Mouse (Mus musculus) large intestine, adult 2 months (tissue): Measurements from ENCODE around the gene Fam189b. TPM values are rescaled to one million over a fixed set of nuclear protein-coding genes. Genes with fewer than 3 reads are reported as not detected.

Source experiments
- DNase-seq: peaks from one replicate; pipeline ENCODE4 v3.0.0-alpha.2; 2012; ENCODE audit warnings: low read depth, low spot score
- WGBS: fragments of 180-500 bp; shearing (Covaris S2); methylation state at CpG from one replicate; pipeline ENCODE4 v1.1.7; 2018; 5-methylcytosine and 5-hydroxymethylcytosine counted together
- polyA plus RNA-seq: library from polyadenylated mRNA; depleted of rRNA; stranded (reverse); fragments of >200 nt; gene quantifications from 2 replicates; pipeline ENCODE4 v1.2.3, GENCODE M21; 2012; rRNA removed

Gene Fam189b
- polyA plus RNA-seq, 1 experiment = 23.0 TPM

DNA sequence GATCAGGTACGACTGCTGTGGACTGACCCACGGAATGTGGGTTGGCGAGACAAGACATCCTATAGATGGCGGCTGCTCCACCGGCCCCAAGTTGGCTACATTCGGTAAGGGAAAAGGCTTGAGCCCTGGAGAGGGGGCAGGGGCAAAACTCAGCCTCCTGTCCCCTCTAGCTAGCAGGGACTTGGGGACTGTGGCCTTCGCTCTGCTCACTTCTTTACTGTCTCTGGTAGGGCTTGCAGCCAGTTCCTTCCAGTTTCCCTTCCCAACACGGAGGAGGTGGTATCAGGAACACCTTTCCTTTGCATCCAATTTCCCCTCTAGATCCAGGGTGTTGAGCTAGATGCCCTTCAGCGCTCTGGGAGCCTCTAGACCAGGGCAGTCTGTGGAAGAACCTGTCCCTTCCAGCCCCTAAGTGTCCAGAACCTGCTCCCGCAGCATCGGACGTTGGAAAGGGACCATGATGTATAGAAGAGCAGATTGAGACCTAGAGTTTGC, 42.4 kb downstream of the Fam189b start:
- 79% methylated on average over 12 of the region's 12 CpGs for WGBS
- DNase-seq = no peak

DNA sequence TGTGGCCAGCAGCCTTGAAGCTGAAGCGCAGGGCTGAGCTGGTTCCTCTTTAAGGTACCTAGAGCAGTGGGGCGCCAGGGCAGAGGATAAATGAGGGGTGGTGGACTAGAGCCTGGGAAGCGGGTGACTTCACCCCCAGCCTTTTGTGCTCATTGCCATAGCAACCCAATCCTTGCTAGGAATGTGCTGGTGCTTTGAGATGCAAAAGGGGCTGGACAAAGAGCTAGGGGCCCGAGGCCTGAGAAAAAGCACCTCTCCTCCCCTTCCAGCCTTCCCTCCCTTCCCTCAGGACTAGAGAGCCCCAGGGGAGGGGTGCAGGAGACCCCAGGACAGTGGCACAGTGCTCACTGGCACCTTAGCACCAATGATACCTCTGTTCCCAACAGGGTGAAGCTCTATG, 43.0 kb downstream of the Fam189b start:
- no peak for DNase-seq
- 79% methylated on average over 4 of the region's 4 CpGs for WGBS

DNA sequence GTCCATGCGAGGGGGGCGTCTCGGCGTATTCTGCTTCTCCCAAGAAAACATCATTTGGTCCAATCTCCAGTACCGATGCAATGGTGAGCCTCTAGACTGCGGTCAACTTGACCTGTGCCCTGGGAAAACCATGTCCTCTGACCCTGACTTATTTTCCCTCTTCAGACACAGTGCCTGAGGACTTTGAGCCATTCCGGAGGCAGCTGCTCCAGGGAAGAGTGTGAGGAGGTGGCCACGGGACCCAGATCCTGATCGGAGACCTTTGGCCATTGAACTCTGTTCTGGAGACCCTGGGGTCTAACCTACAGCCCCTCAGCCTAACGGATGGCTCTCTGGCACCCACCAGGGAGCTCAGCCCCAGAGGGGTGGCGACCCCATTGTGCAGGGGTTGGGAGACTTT, 43.4 kb downstream of the Fam189b start:
- DNase-seq = no peak
- 76% methylated on average over 11 of the region's 11 CpGs for WGBS

DNA sequence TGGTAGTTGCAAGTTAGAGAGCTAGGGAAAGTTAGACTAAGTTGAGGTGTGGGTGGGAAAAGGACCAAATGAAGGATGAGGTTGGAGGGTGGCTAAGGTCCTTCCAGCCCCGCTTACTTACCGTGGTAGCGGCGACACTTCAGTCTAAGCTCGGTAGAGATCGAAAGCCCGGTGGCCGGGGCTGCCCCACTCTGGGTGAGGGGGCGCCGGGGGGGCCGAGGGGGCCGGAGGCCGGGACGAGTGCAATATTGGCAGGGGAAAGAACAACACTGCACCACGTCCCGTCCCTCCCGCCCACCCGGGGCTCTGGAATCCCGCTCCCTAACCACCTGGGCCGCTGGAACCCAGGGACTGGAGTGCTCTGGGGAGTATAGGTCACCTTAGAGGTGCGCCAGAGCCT, 44.0 kb downstream of the Fam189b start, which contains the start of gene Mtx1:
Gene Mtx1, minus strand, starts transcription at position 189 of the 400 bp plus-strand sequence.
- no peak for DNase-seq
- 24% methylated on average over 21 of the region's 21 CpGs for WGBS

DNA sequence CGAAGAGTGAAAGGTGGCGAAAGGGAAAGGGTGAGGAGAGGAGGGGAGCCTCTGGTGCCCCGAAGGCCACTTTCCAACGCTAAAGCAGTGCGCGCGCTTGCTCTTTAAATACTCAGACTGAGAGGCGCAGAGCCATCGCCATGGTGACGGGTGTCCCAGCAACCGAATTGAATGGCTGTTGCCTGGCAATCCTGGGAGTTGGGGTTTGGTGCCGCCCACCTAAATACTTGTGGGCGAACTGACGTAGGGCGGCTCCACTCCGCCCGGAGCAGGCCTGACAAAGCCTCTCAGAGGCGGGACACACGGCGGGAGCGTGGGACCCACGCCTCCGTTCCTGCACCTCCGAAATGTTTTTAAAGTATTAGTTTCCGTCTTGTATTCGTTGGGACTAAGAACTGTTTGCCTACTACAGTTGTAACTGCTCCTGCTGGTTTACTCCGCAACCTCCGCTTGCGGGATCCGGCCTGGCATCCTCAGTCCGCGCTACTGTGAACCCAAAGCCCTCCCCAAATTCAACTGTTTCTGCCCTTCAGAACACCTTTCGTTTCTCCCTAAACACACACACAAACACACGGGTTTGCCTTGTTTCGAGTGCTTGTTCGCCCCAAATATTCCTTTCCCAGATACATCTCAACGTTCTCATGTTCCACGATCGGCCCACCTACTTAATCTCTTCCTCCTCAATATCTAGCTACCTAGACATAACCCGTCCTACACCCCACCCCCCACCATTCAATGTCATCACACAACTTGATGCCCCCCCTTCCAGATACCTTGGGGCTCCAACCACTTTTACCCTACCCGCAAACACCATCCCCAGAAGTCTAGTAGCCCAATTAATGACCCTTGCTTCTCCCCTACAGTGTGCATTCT, 44.6 kb downstream of the Fam189b start:
- WGBS = 5% methylated on average over 41 of the region's 41 CpGs
- DNase-seq = no peak

DNA sequence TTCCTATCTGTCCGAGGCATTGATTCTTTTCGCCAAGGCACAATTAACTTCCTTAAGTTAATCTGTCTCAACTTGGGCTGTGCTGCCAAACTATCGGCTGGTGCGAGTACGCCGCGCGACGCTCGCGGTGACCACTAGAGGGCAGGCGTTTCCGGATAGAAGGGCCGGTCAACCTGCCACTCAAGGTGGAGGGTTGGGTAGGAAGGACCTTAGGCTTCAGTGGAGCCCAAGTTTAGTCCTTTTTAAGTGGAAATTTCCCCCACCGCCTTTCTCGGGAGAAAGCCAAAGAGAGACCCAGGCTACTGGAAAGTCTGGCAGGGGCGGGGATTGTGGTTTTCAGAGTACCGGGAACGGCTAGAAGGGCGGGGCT, 45.2 kb downstream of the Fam189b start:
- DNase-seq = no peak
- WGBS = under 1% methylated on average over 20 of the region's 20 CpGs

DNA sequence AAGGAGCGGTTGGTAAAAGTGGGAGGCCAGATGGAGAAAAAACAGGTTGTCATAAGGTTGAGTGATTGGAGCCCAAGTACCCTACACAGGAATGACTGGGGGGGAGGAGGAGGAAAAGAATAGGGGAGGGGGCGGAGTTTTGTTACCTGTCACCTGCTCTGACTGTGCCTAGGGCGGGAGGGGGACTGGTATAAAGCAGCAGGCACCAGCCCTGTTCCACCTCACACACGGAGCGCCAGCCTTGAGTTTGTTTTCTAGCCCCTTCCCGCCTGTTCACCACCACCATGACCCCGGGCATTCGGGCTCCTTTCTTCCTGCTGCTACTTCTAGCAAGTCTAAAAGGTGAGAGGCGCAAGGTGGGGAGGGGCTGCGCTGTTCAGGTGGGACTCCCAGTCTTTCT, 45.9 kb downstream of the Fam189b start, which contains the start of gene Muc1:
Gene Muc1, plus strand, starts transcription at position 222 of the 400 bp plus-strand sequence.
- no peak for DNase-seq
- WGBS = 43% methylated on average over 10 of the region's 10 CpGs

DNA sequence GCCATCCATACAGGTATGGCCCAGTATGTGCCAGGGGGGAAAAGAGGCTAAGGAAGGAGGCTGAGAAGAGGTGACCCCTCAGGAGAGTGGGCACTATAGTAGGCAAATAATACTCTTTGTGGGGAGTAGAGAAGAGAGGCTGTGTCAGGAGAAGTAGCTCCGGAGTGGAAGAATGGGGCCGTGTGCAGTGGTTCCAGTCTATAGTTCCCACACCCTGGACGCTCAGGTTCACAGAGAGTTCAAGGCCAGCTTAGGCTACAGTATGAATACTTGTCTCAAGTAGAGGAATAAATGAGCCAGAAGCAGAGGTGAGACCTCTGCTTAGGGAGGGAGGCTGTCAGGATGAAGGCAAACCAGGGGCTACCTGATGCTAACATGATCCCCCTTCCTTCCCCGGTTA, 46.3 kb downstream of the Fam189b start:
- DNase-seq = no peak
- WGBS = 63% methylated on average over 4 of the region's 4 CpGs

DNA sequence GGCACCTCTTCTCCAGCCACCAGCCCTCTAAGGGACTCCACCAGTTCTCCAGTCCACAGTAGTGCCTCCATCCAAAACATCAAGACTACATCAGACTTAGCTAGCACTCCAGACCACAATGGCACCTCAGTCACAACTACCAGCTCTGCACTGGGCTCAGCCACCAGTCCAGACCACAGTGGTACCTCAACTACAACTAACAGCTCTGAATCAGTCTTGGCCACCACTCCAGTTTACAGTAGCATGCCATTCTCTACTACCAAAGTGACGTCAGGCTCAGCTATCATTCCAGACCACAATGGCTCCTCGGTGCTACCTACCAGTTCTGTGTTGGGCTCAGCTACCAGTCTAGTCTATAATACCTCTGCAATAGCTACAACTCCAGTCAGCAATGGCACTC, 47.6 kb downstream of the Fam189b start:
- no peak for DNase-seq
- 85% methylated on average over 2 of the region's 2 CpGs for WGBS

DNA sequence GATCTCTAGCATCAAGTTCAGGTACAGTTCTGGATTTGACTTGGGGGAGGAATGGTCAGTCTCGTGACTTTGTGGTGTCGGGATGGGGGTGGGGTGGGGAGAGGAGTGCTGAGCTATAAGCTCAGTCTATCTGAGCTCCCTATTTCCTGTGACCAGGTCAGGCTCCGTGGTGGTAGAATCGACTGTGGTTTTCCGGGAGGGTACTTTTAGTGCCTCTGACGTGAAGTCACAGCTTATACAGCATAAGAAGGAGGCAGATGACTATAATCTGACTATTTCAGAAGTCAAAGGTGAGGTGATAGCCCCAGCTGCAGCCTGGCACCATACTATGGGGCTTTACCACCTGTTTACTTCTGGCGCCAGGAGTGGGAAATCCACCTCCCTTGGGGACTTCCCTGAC, 48.4 kb downstream of the Fam189b start:
- WGBS = 30% methylated on average over 7 of the region's 7 CpGs

DNA sequence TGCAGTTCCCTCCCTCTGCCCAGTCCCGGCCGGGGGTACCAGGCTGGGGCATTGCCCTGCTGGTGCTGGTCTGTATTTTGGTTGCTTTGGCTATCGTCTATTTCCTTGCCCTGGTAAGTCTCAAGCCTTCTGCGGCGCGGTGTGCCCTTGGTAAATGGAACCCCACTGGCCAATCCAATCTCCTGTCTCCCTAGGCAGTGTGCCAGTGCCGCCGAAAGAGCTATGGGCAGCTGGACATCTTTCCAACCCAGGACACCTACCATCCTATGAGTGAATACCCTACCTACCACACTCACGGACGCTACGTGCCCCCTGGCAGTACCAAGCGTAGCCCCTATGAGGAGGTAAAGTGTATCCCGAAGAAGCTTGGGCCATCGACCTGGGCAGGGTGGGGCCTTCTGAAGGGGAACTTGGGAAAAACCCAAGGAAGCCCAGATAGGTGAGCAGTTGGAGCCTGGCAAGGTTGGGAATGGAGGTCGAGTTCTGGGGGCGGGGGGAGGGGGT, 48.9 kb downstream of the Fam189b start:
- WGBS = 46% methylated on average over 16 of the region's 16 CpGs
- no peak for DNase-seq

More for the DNA sequence above, 48.4 kb downstream of the Fam189b start:
- no peak for DNase-seq

DNA sequence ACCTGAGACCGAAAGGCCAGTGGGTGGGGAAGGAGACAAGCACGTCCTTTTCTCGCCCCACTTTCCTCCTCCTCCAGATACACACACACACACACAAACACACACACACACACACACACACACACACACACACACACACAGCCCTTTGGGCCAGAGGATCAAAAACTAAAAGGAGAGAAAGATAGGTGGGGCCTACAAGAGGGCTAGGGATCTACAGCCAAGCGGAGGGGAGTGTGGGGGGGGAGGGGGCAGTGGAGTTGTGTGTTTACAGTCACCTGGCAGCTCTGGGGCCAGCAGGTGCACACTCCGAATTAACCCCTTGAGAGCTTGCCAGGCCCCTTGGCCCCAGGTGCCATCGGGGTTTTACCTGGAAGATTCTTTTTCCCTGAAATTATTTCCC, 49.7 kb downstream of the Fam189b start:
- no peak for DNase-seq
- whole genome bisulfite sequencing = 36% methylated on average over 6 of the region's 6 CpGs

DNA sequence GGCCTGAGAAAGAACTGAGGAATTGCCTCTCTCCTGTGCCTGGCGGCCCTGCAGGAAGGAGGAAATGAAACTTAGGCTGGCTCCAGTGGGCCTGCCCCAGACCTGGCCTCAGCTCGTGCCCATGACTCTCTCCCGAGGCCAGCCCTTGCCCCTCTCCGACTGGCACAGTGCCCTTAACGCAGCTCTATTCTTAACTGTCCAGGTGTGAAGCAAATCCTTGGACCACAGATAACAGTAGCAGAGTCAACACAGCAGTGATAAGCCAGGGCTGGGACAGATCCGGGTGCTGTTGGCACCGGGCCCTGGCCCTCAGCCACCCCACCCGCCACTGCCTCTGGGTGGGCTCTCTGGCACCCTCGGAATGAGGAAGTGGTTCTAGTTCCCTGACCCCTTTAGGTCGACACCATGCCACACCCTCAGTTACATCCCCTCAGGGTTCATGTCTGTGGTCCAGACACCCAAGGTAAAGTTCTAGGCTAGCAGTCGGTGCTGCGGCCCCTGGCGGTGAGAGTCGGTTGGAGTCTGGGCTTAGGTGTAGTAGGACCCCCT, 50.7 kb downstream of the Fam189b start:
- WGBS = 23% methylated on average over 14 of the region's 14 CpGs
- DNase-seq = no peak

DNA sequence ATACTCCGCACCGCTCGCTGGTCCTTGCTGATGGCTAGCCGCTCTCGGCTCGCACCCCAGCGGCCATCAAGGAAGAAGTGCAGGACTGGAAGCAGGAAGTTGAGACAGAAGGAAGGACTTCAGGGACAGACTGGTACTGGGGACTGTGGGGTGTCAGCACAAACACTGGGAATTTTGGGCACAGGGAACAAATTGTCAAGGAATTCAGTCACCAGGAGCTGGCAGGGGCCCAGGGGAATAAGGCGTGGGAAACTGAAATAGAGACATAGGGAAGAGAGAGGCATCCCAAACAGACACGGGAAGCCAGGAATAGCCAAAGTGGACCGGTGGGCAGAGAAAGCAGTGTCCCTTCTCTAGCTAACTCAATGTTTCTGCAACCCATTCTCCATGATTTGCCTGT, 53.6 kb downstream of the Fam189b start:
- 81% methylated on average over 10 of the region's 10 CpGs for WGBS
- no peak for DNase-seq

DNA sequence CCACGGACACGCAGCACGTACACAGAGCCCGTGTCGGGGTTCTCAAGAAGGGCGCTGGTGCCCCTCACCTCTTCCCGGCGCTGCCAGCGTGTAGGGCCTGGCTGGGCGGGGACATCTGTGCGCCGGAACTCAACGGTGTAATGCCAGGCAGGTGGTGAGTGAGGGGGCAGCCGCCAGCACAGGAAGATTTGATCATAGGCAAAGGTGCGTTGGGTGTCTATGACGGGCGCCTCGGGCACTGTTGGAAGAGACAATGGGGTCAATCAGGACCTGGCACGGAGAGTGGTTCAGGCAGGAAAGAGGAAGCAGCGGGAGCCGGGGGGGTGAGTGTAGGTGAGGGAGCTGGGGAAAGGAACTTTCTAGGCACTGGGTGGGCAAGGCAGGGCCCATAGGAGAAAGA, 54.7 kb downstream of the Fam189b start:
- DNase-seq = no peak
- WGBS = 47% methylated on average over 21 of the region's 21 CpGs

DNA sequence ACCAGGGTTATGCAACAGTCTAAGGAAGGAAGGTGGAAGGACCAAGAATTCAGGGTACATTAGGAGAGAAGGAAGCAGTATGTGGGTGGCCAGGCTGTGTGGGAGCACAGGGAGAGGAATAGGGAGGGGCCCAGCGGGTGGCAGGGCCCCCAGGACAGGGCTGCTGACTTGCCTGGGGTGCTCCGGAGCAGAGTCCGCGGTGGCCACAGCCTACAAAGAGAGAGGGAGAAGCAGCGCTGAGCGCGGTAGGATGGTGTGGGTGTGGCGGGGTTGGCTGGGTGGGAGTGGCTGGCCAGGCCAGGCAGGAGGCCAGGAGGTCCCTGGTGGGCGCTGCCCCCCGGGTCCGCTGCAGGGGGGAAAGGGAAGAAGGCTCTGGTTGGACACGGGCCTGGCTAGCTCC, 55.6 kb downstream of the Fam189b start:
- 39% methylated on average over 12 of the region's 12 CpGs for WGBS
- no peak for DNase-seq

Other genes starting within 250 kb of the Fam189b start
- 3.8 and 6.5 TPM in 2 replicates for gene Ash1l, start 232.5 kb upstream of the Fam189b start, polyA plus RNA-seq
- gene Dap3, start 232.0 kb upstream of the Fam189b start, polyA plus RNA-seq = 44.8 and 46.9 TPM in 2 replicates
- gene Rusc1, start 89.8 kb upstream of the Fam189b start, polyA plus RNA-seq = 43.8 and 48.1 TPM in 2 replicates
- not detected in 2 replicates for gene Gm43738, start 82.0 kb upstream of the Fam189b start, polyA plus RNA-seq
- gene Fdps, start 81.2 kb upstream of the Fam189b start, polyA plus RNA-seq = 160 and 206 TPM in 2 replicates
- gene Pklr, start 47.0 kb upstream of the Fam189b start, polyA plus RNA-seq = 181 and 448 TPM in 2 replicates
- 0.48 and 0.52 TPM in 2 replicates for gene Hcn3, start 22.9 kb upstream of the Fam189b start, polyA plus RNA-seq
- 41.1 and 53.0 TPM in 2 replicates for gene Clk2, start 18.3 kb upstream of the Fam189b start, polyA plus RNA-seq
- gene Scamp3, start 5.7 kb upstream of the Fam189b start, polyA plus RNA-seq = 88.5 and 107 TPM in 2 replicates
- 88.5 and 99.3 TPM in 2 replicates for gene Gba, start 19.8 kb downstream of the Fam189b start, polyA plus RNA-seq
- 20.8 and 22.8 TPM in 2 replicates for gene Thbs3, start 32.0 kb downstream of the Fam189b start, polyA plus RNA-seq
- gene Mtx1, start 43.9 kb downstream of the Fam189b start, polyA plus RNA-seq = 171 and 186 TPM in 2 replicates
- gene Muc1, start 45.9 kb downstream of the Fam189b start, polyA plus RNA-seq = 0.99 and 1.6 TPM in 2 replicates
- gene Krtcap2, start 62.8 kb downstream of the Fam189b start, polyA plus RNA-seq = 170 and 221 TPM in 2 replicates
- 2.1 TPM in 2 replicates for gene Trim46, start 63.2 kb downstream of the Fam189b start, polyA plus RNA-seq
- 355 and 356 TPM in 2 replicates for gene Dpm3, start 76.2 kb downstream of the Fam189b start, polyA plus RNA-seq
- gene Slc50a1, start 87.4 kb downstream of the Fam189b start, polyA plus RNA-seq = 108 and 123 TPM in 2 replicates
- gene Efna1, start 98.0 kb downstream of the Fam189b start, polyA plus RNA-seq = 78.0 and 93.8 TPM in 2 replicates
- 6.0 and 7.4 TPM in 2 replicates for gene Efna3, start 139.8 kb downstream of the Fam189b start, polyA plus RNA-seq
- 14.5 and 14.6 TPM in 2 replicates for gene Efna4, start 154.9 kb downstream of the Fam189b start, polyA plus RNA-seq
- gene Adam15, start 166.9 kb downstream of the Fam189b start, polyA plus RNA-seq = 59.4 and 68.5 TPM in 2 replicates
- 0.15 and 0.60 TPM in 2 replicates for gene Dcst2, start 178.8 kb downstream of the Fam189b start, polyA plus RNA-seq
- 3.1 and 6.7 TPM in 2 replicates for gene Dcst1, start 182.1 kb downstream of the Fam189b start, polyA plus RNA-seq
- 92.6 and 151 TPM in 2 replicates for gene Zbtb7b, start 211.6 kb downstream of the Fam189b start, polyA plus RNA-seq
- not detected in 2 replicates for gene Lenep, start 219.7 kb downstream of the Fam189b start, polyA plus RNA-seq
- 40.7 and 48.2 TPM in 2 replicates for gene Flad1, start 228.7 kb downstream of the Fam189b start, polyA plus RNA-seq
- 37.2 and 50.9 TPM in 2 replicates for gene Cks1b, start 235.2 kb downstream of the Fam189b start, polyA plus RNA-seq
- gene Shc1, start 235.3 kb downstream of the Fam189b start, polyA plus RNA-seq = 60.3 and 84.0 TPM in 2 replicates
- 30.8 and 39.3 TPM in 2 replicates for gene Pygo2, start 247.1 kb downstream of the Fam189b start, polyA plus RNA-seq